Mouse (Mus musculus) MEL (cell line): ENCODE results near the gene Cisd3. TPM values are rescaled to one million over a fixed set of nuclear protein-coding genes. Genes with fewer than 3 reads are reported as not detected.
A peak's percentile ranks its signal among the peaks of the same experiment; 100 is the strongest.

Experiments used
- DNase-seq: peaks from one replicate; pipeline ENCODE4 v3.0.0; 2011; ENCODE audit warnings: low read depth, low spot score
- H3K27ac ChIP-seq: 2 replicates; pipeline ENCODE4 v1.5.1; 2012; ENCODE audit warnings: low read depth, mild to moderate bottlenecking, control low read depth, low read length, moderate library complexity; ENCODE audit not compliant: control insufficient read depth
- H3K27me3 ChIP-seq, 2 experiments: fragments of 150-350 bp in 1 of 2; sonication (generic) in 1 of 2; 2 replicates each; pipeline ENCODE4 v1.6.1; 2012; ENCODE audit warnings: low read length in 2 of 2, mild to moderate bottlenecking in 2 of 2, improper control_type of control experiment in 1 of 2, moderate library complexity in 1 of 2; ENCODE audit not compliant: insufficient read depth in 2 of 2, control insufficient read depth in 1 of 2
- H3K36me3 ChIP-seq, 2 experiments: 2 replicates each; pipeline ENCODE4 v1.6.1; 2012 to 2014; ENCODE audit warnings: low read length in 2 of 2, improper control_type of control experiment in 1 of 2, inconsistent platforms in 1 of 2, mild to moderate bottlenecking in 1 of 2; ENCODE audit not compliant: insufficient read depth in 2 of 2, control insufficient read depth in 1 of 2
- H3K4me1 ChIP-seq, 2 experiments: fragments of 150-350 bp in 1 of 2; sonication (generic) in 1 of 2; 2 replicates each; pipeline ENCODE4 v1.6.1; 2012; ENCODE audit warnings: low read length in 2 of 2, improper control_type of control experiment in 1 of 2, mild to moderate bottlenecking in 1 of 2; ENCODE audit not compliant: insufficient read depth in 2 of 2, control insufficient read depth in 1 of 2
- H3K4me3 ChIP-seq, 2 experiments: fragments of 150-350 bp in 1 of 2; sonication (generic) in 1 of 2; 2 replicates each; pipeline ENCODE4 v1.5.1; 2012; ENCODE audit warnings: low read depth in 2 of 2, low read length in 2 of 2, mild to moderate bottlenecking in 2 of 2, moderate library complexity in 2 of 2, control low read depth in 1 of 2, improper control_type of control experiment in 1 of 2; ENCODE audit not compliant: control insufficient read depth in 1 of 2, insufficient read depth in 1 of 2
- H3K79me2 ChIP-seq: 2 replicates; pipeline ENCODE4 v1.6.1; 2012; ENCODE audit warnings: mild to moderate bottlenecking, low read length, moderate library complexity; ENCODE audit not compliant: control insufficient read depth, poor library complexity, insufficient read depth
- H3K9ac ChIP-seq: 2 replicates; pipeline ENCODE4 v1.6.1; 2012; ENCODE audit warnings: low read depth, mild to moderate bottlenecking, control low read depth, low read length, moderate library complexity; ENCODE audit not compliant: control insufficient read depth, poor library complexity, severe bottlenecking
- H3K9me3 ChIP-seq: fragments of 150-350 bp; sonication (generic); replicated peaks from 2 replicates; pipeline ENCODE4 v1.6.1; 2012; ENCODE audit warnings: mild to moderate bottlenecking, low read length, improper control_type of control experiment, moderate library complexity; ENCODE audit not compliant: insufficient read depth
- CTCF ChIP-seq, 3 experiments: IDR thresholded peaks in 2 of 3; conservative IDR thresholded peaks in 1 of 3; 2 replicates each; pipeline ENCODE4 v1.5.1; 2011 to 2012; ENCODE audit warnings: low read length in 3 of 3, low read depth in 2 of 3, mild to moderate bottlenecking in 2 of 3, improper control_type of control experiment in 1 of 3, inconsistent platforms in 1 of 3, mixed read lengths in 1 of 3, moderate library complexity in 1 of 3; ENCODE audit not compliant: control insufficient read depth in 1 of 3, insufficient read depth in 1 of 3, poor library complexity in 1 of 3, severe bottlenecking in 1 of 3
- ELF1 ChIP-seq: IDR thresholded peaks from 2 replicates; pipeline ENCODE4 v1.6.1; 2014; ENCODE audit warnings: low read depth, mild to moderate bottlenecking, inconsistent platforms, low read length, improper control_type of control experiment, moderate library complexity
- ETS1 ChIP-seq: IDR thresholded peaks from 2 replicates; pipeline ENCODE4 v1.6.1; 2012; ENCODE audit warnings: low read depth, mild to moderate bottlenecking, inconsistent platforms, low read length, improper control_type of control experiment, moderate library complexity
- HCFC1 ChIP-seq: IDR thresholded peaks from 2 replicates; pipeline ENCODE4 v1.6.1; 2012; ENCODE audit warnings: low read depth, mild to moderate bottlenecking, inconsistent platforms, low read length, improper control_type of control experiment, moderate library complexity
- MAFK ChIP-seq: IDR thresholded peaks from 2 replicates; pipeline ENCODE4 v1.6.1; 2011; ENCODE audit warnings: low read depth, mild to moderate bottlenecking, low read length, improper control_type of control experiment, borderline replicate concordance
- MAX ChIP-seq: IDR thresholded peaks from 2 replicates; pipeline ENCODE4 v1.6.1; 2011; ENCODE audit warnings: low read length, improper control_type of control experiment
- MAZ ChIP-seq: IDR thresholded peaks from 2 replicates; pipeline ENCODE4 v1.6.1; 2012; ENCODE audit warnings: low read depth, mild to moderate bottlenecking, inconsistent platforms, low read length, improper control_type of control experiment
- MXI1 ChIP-seq: IDR thresholded peaks from 2 replicates; pipeline ENCODE4 v1.6.1; 2011; ENCODE audit warnings: mild to moderate bottlenecking, low read depth, low read length, improper control_type of control experiment
- MYB ChIP-seq: IDR thresholded peaks from 2 replicates; pipeline ENCODE4 v1.6.1; 2011; ENCODE audit warnings: mild to moderate bottlenecking, low read depth, low read length, improper control_type of control experiment
- MYC ChIP-seq: IDR thresholded peaks from 2 replicates; pipeline ENCODE4 v1.6.1; 2011; ENCODE audit warnings: low read depth, mild to moderate bottlenecking, low read length, improper control_type of control experiment, moderate library complexity
- NELFE ChIP-seq: IDR thresholded peaks from 2 replicates; pipeline ENCODE4 v1.6.1; 2011; ENCODE audit warnings: low read depth, low read length, improper control_type of control experiment
- NRF1 ChIP-seq: IDR thresholded peaks from 2 replicates; pipeline ENCODE4 v1.6.1; 2014; ENCODE audit warnings: low read depth, mild to moderate bottlenecking, inconsistent platforms, low read length, improper control_type of control experiment, moderate library complexity; ENCODE audit not compliant: poor library complexity, insufficient read depth, severe bottlenecking
- POLR2A ChIP-seq, 2 experiments: IDR thresholded peaks; 2 replicates each; pipeline ENCODE4 v1.6.1; 2011 to 2012; ENCODE audit warnings: low read length in 2 of 2, mild to moderate bottlenecking in 2 of 2, control low read depth in 1 of 2, improper control_type of control experiment in 1 of 2, low read depth in 1 of 2, moderate library complexity in 1 of 2; ENCODE audit not compliant: control insufficient read depth in 1 of 2, insufficient read depth in 1 of 2, poor library complexity in 1 of 2
- RAD21 ChIP-seq: IDR thresholded peaks from 2 replicates; pipeline ENCODE4 v1.6.1; 2011; ENCODE audit warnings: mild to moderate bottlenecking, low read depth, low read length, improper control_type of control experiment
- RCOR1 ChIP-seq: IDR thresholded peaks from 2 replicates; pipeline ENCODE4 v1.6.1; 2012; ENCODE audit warnings: low read depth, mild to moderate bottlenecking, inconsistent platforms, low read length, improper control_type of control experiment
- SIN3A ChIP-seq: IDR thresholded peaks from 2 replicates; pipeline ENCODE4 v1.6.1; 2012; ENCODE audit warnings: low read length, improper control_type of control experiment, inconsistent platforms
- TAL1 ChIP-seq: IDR thresholded peaks from 2 replicates; pipeline ENCODE4 v1.6.1; 2012; ENCODE audit warnings: mild to moderate bottlenecking, inconsistent platforms, low read length, moderate library complexity, mixed read lengths
- TBP ChIP-seq: IDR thresholded peaks from 2 replicates; pipeline ENCODE4 v1.8.0; 2011; ENCODE audit warnings: low read depth, low read length, improper control_type of control experiment
- UBTF ChIP-seq: IDR thresholded peaks from 2 replicates; pipeline ENCODE4 v1.6.1; 2012; ENCODE audit warnings: low read depth, mild to moderate bottlenecking, inconsistent platforms, low read length, improper control_type of control experiment, moderate library complexity, borderline replicate concordance; ENCODE audit not compliant: insufficient read depth
- USF1 ChIP-seq: IDR thresholded peaks from 2 replicates; pipeline ENCODE4 v1.6.1; 2014; ENCODE audit warnings: low read depth, mild to moderate bottlenecking, inconsistent platforms, low read length, improper control_type of control experiment, moderate library complexity
- USF2 ChIP-seq, 2 experiments: IDR thresholded peaks; 2 replicates each; pipeline ENCODE4 v1.6.1; 2011 to 2012; ENCODE audit warnings: improper control_type of control experiment in 2 of 2, low read length in 2 of 2, borderline replicate concordance in 1 of 2, inconsistent platforms in 1 of 2, low read depth in 1 of 2, mild to moderate bottlenecking in 1 of 2; ENCODE audit not compliant: insufficient read depth in 1 of 2
- ZKSCAN1 ChIP-seq: IDR thresholded peaks from 2 replicates; pipeline ENCODE4 v1.6.1; 2012; ENCODE audit warnings: low read depth, mild to moderate bottlenecking, inconsistent platforms, low read length, improper control_type of control experiment, moderate library complexity
- ZMIZ1 ChIP-seq: IDR thresholded peaks from 2 replicates; pipeline ENCODE4 v1.6.1; 2012; ENCODE audit warnings: low read depth, mild to moderate bottlenecking, inconsistent platforms, low read length, improper control_type of control experiment, moderate library complexity
- polyA plus RNA-seq, 2 experiments: library from polyadenylated mRNA; stranded (reverse) in 1 of 2; unstranded in 1 of 2; fragments of >175 nt in 1 of 2; fragments of >200 nt in 1 of 2; gene quantifications; 2 replicates each; pipeline versions ENCODE4 v1.2.1 to v1.2.4; 2012; ENCODE audit warnings: low replicate concordance in 2 of 2, low read depth in 1 of 2; ENCODE audit not compliant: insufficient read length in 2 of 2, insufficient read depth in 1 of 2, missing spikeins in 1 of 2
- total RNA-seq: library from RNA; depleted of rRNA; stranded (reverse); fragments of 300-350 nt; gene quantifications from 2 replicates; pipeline ENCODE4 v1.2.3, GENCODE M21; 2012

The Cisd3 gene
- total and polyA plus RNA-seq, 3 experiments = 1.7 to 6.1 TPM; not detected in 1

- Histone ChIP-seq H3K27me3 (no peaks in the 10 kb centered on the region), H3K9me3 (no peaks in the 10 kb centered on the region), H3K4me3 (peak overlapping the region; percentile 78 to 90), H3K4me1 (peaks cover 8 to 18% of the 10 kb centered on the region in 2 experiments), H3K79me2 (peaks cover 11% of the 10 kb centered on the region; the same call in 1 of the 2 replicates), H3K36me3 (peaks cover 0 to 7% of the 10 kb centered on the region in 2 experiments; a peak in 2 of 4 replicates), H3K27ac (peak overlapping the region; percentile 45), H3K9ac (peak overlapping the region; percentile 83)
- 0 out of 2 replicates have a peak, but pooled peaks have one; percentile 11 for TF ChIP-seq MAX
- TF ChIP-seq HCFC1 = no peak
- peak; percentile 72 for DNase-seq
These were observed 26.2 kb upstream of the Cisd3 start for GRCm38 (mm10) chr11:97659267-97659989.

GRCm38 (mm10) chr11:97659990-97660714 is 25.5 kb upstream of the Cisd3 start:
- Histone ChIP-seq H3K36me3 (peaks cover 0 to 7% of the 10 kb centered on the region in 2 experiments; a peak in 2 of 4 replicates), H3K79me2 (peaks cover 11% of the 10 kb centered on the region), H3K27ac (peak overlapping the region; percentile 45)
- DNase-seq = peak; percentile 85
- TF ChIP-seq NELFE = peak; percentile 70
- TF ChIP-seq TBP = 0 out of 2 replicates have a peak, but pooled peaks have one; percentile 23
- peak; percentile 61 for TF ChIP-seq MXI1
- TF ChIP-seq MYC = peak; percentile 32; the same call in 1 of the 2 replicates
- 0 out of 2 replicates have a peak, but pooled peaks have one; percentile 18 for TF ChIP-seq RCOR1
- TF ChIP-seq USF1 = 0 out of 2 replicates have a peak, but pooled peaks have one; percentile 5
- no peak for TF ChIP-seq MAFK
- no peak; the same call in 1 of the 2 replicates for TF ChIP-seq ZKSCAN1
- TF ChIP-seq SIN3A = peak; percentile 66
- TF ChIP-seq MAZ = peak; percentile 91; the same call in 1 of the 2 replicates
- TF ChIP-seq USF2 (IDR thresholded peaks at IDR 0.05; ENCODE audit: borderline replicate concordance in 1 of 2, insufficient read depth in 1 of 2, low read depth in 1 of 2, low read length in 2 of 2) = no peak
- no peak for TF ChIP-seq MYB
- 0 out of 2 replicates have a peak, but pooled peaks have one; percentile 61 for TF ChIP-seq UBTF
- peak; percentile 75; the same call in 1 of the 2 replicates for TF ChIP-seq HCFC1
- no peak; the same call in 1 of the 2 replicates for TF ChIP-seq NRF1
- TF ChIP-seq TAL1 = no peak
- TF ChIP-seq CTCF (IDR thresholded peaks at IDR 0.05 in 2 of 3, conservative IDR thresholded peaks at IDR 0.05 in 1 of 3; ENCODE audit: control insufficient read depth in 1 of 3, insufficient read depth in 1 of 3, low read depth in 2 of 3, low read length in 3 of 3, poor library complexity in 1 of 3, severe bottlenecking in 1 of 3) = no peak
- TF ChIP-seq ELF1 = peak; percentile 82
- TF ChIP-seq POLR2A (IDR thresholded peaks at IDR 0.05; ENCODE audit: control insufficient read depth in 1 of 2, insufficient read depth in 1 of 2, low read depth in 1 of 2, low read length in 2 of 2, poor library complexity in 1 of 2) = peak; percentile 63 to 91
- TF ChIP-seq ZMIZ1 = 0 out of 2 replicates have a peak, but pooled peaks have one; percentile 64
- TF ChIP-seq ETS1 = no peak
- TF ChIP-seq RAD21 = no peak
- TF ChIP-seq, all 39 proteins: peak for 13
- Histone ChIP-seq H3K9ac (peak overlapping the region; percentile 83), H3K9me3 (no peaks in the 10 kb centered on the region), H3K27me3 (no peaks in the 10 kb centered on the region), H3K4me3 (peak overlapping the region; percentile 78 to 90), H3K4me1 (peaks cover 8 to 22% of the 10 kb centered on the region in 2 experiments)
